Mouse (Mus musculus) gastrocnemius, adult 18-20 months (tissue): ENCODE data around the gene Gm5936. TPM values are rescaled to one million over a fixed set of nuclear protein-coding genes. Genes with fewer than 3 reads are reported as not detected.
A peak's percentile ranks its signal among the peaks of the same experiment; 100 is the strongest.
"Not testable (repeated sequence)": the region's sequence is repeated elsewhere in the genome, so short reads cannot be mapped to it uniquely, and the experiment has no call there.

Source experiments
- DNase-seq: peaks from one replicate; pipeline ENCODE4 v3.0.0; 2021; ENCODE audit warnings: low spot score
- long read RNA-seq, 2 experiments: library from polyadenylated mRNA; stranded (forward); transcript quantifications; one replicate each; pipeline ENCODE4 v2.0.0; 2021
- total RNA-seq, 2 experiments: library from RNA; stranded (reverse); gene quantifications; 2 replicates each; pipeline ENCODE4 v1.2.3; 2021

The Gm5936 gene
- not detected for total RNA-seq
- long read RNA-seq, experiment 1 = 0 reads
- long read RNA-seq, experiment 2 = 0 reads

DNA sequence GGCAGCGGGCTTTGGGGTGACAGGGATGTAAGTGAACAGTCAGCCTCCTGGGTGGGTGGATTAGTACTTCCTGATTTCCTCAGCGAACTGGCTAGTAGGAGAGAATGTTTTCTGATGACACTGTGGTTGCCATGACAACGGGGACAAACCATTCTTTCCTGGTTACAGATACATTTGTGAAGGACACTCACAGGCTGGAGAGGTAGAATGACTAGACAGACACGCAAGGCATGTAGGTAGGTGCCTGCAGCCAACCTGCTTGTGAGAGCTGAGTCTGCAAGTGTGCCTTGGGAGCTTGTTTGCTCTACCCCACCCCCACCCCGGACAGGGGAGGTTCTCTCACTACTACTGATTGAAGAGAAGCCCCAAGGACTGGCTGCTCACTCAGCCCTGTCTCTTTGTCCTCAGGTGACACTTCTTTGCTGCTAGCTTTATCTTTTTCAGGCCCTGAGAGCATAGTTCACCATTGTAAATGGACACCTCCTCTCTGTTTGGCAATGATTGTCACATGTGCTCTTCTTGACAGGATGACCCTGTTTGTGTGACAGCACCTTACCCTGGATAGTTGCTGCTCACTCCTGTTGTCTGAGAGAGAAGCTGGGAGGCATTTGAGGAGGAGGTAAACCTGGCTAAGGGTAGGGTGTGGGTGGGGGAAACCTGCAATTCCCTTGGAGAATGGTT lies at the start of gene Gm5936:
TSS of gene Gm5936 (plus strand) at position 355 of the 681 bp plus-strand sequence.
- DNase-seq = not testable (repeated sequence)

DNA sequence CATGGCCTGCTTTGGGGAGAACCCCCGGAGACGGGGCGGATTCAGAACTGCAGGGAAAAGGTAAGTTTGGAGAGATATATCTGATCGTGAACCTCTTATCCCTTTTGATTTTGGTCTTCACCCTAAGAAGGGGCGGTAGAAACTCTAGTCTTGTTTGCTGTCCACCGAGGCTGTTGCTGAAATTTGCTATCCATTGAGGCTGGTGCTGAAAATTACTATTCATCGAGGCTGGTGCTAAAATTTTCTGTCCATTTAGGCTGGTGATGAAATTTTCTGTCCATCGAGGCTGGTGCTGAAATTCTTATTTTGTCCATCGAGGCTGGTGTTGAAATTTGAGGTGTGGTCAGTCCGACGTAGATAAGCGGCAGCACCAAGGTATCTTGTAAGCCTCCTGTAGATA lies 19.1 kb downstream of the Gm5936 start:
- not testable (repeated sequence) for DNase-seq

DNA sequence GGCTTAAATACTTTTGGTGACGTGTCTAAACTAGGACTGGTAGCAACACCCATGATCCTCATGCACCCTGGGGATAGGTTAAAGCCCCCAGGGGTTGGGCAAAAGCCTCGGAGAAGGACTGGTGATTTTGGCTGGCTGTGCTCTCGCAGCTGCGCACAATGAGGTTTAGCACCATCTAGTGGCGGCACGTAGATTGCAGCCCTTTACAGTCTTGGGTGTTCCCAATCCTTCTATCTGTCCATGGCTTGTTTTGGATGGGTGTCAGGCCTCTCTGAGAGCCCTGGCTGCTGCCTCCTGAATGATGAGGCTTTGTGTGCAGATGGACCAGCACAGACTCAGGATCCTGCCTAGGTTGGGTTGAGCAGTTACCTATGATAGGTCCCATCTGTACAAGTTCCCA lies 43.1 kb downstream of the Gm5936 start:
- DNase-seq = peak; percentile 32

Other genes starting within 250 kb of the Gm5936 start
- not detected for gene Olfr1325, start 244.5 kb upstream of the Gm5936 start, total RNA-seq
- gene Gm5640, start 191.6 kb upstream of the Gm5936 start, total RNA-seq = not detected
- gene Gm6890, start 96.3 kb upstream of the Gm5936 start, total RNA-seq = not detected
- gene Gab3, start 248.3 kb downstream of the Gm5936 start, total RNA-seq = under 1 TPM; 0.30 to 0.50 TPM